Mouse (Mus musculus): ENCODE results near the gene Hsd17b3.

Hsd17b3 gene

GRCm38 (mm10) chr13:64089130-64089529 lies at the start of gene Hsd17b3:
Hsd17b3 (minus strand) TSS chr13:64089230.
- in situ Hi-C loops (cut with MboI; ENCODE audit: low pct_unique_long_range_greater_than_20kb in 1 of 2, low sequenced_read_pairs in 2 of 2, unreplicated experiment in 1 of 2) = no loop called here

GRCm38 (mm10) chr13:64129616-64130375 lies 40.8 kb upstream of the Hsd17b3 start:
- in situ Hi-C loops (cut with MboI; ENCODE audit: low pct_unique_long_range_greater_than_20kb in 1 of 2, low sequenced_read_pairs in 2 of 2, unreplicated experiment in 1 of 2) = no loop called here

- in situ Hi-C loops (cut with MboI; ENCODE audit: low pct_unique_long_range_greater_than_20kb in 1 of 2, low sequenced_read_pairs in 2 of 2, unreplicated experiment in 1 of 2) = no loop called here
Measured at GRCm38 (mm10) chr13:64128858-64129615, 40.0 kb upstream of the Hsd17b3 start, which contains the start of gene Slc35d2. Slc35d2 (minus strand) TSS chr13:64129368.

GRCm38 (mm10) chr13:64126316-64126715 lies 37.3 kb upstream of the Hsd17b3 start:
- in situ Hi-C loops (cut with MboI; ENCODE audit: low pct_unique_long_range_greater_than_20kb in 1 of 2, low sequenced_read_pairs in 2 of 2, unreplicated experiment in 1 of 2) = no loop called here

GRCm38 (mm10) chr13:64124886-64125285 lies 35.9 kb upstream of the Hsd17b3 start:
- in situ Hi-C loops (cut with MboI; ENCODE audit: low pct_unique_long_range_greater_than_20kb in 1 of 2, low sequenced_read_pairs in 2 of 2, unreplicated experiment in 1 of 2) = no loop called here

GRCm38 (mm10) chr13:64123491-64124188 lies 34.6 kb upstream of the Hsd17b3 start:
- in situ Hi-C loops (cut with MboI; ENCODE audit: low pct_unique_long_range_greater_than_20kb in 1 of 2, low sequenced_read_pairs in 2 of 2, unreplicated experiment in 1 of 2) = no loop called here

- in situ Hi-C loops (cut with MboI; ENCODE audit: low pct_unique_long_range_greater_than_20kb in 1 of 2, low sequenced_read_pairs in 2 of 2, unreplicated experiment in 1 of 2) = no loop called here
Measured at GRCm38 (mm10) chr13:64120760-64121159, 31.7 kb upstream of the Hsd17b3 start.

- in situ Hi-C loops (cut with MboI; ENCODE audit: low pct_unique_long_range_greater_than_20kb in 1 of 2, low sequenced_read_pairs in 2 of 2, unreplicated experiment in 1 of 2) = no loop called here
Measured at GRCm38 (mm10) chr13:64117442-64117841, 28.4 kb upstream of the Hsd17b3 start.

- in situ Hi-C loops (cut with MboI; ENCODE audit: low pct_unique_long_range_greater_than_20kb in 1 of 2, low sequenced_read_pairs in 2 of 2, unreplicated experiment in 1 of 2) = no loop called here
Measured at GRCm38 (mm10) chr13:64110421-64110820, 21.4 kb upstream of the Hsd17b3 start.

GRCm38 (mm10) chr13:64108381-64108850 lies 19.4 kb upstream of the Hsd17b3 start:
- in situ Hi-C loops (cut with MboI; ENCODE audit: low pct_unique_long_range_greater_than_20kb in 1 of 2, low sequenced_read_pairs in 2 of 2, unreplicated experiment in 1 of 2) = no loop called here

- in situ Hi-C loops (cut with MboI; ENCODE audit: low pct_unique_long_range_greater_than_20kb in 1 of 2, low sequenced_read_pairs in 2 of 2, unreplicated experiment in 1 of 2) = no loop called here
Measured at GRCm38 (mm10) chr13:64107535-64107934, 18.5 kb upstream of the Hsd17b3 start.

- in situ Hi-C loops (cut with MboI; ENCODE audit: low pct_unique_long_range_greater_than_20kb in 1 of 2, low sequenced_read_pairs in 2 of 2, unreplicated experiment in 1 of 2) = no loop called here
Measured at GRCm38 (mm10) chr13:64107105-64107504, 18.1 kb upstream of the Hsd17b3 start.

- in situ Hi-C loops (cut with MboI; ENCODE audit: low pct_unique_long_range_greater_than_20kb in 1 of 2, low sequenced_read_pairs in 2 of 2, unreplicated experiment in 1 of 2) = no loop called here
Measured at GRCm38 (mm10) chr13:64105690-64106089, 16.7 kb upstream of the Hsd17b3 start.

GRCm38 (mm10) chr13:64100186-64100585 lies 11.2 kb upstream of the Hsd17b3 start:
- in situ Hi-C loops (cut with MboI; ENCODE audit: low pct_unique_long_range_greater_than_20kb in 1 of 2, low sequenced_read_pairs in 2 of 2, unreplicated experiment in 1 of 2) = no loop called here

GRCm38 (mm10) chr13:64098992-64099391 lies 10.0 kb upstream of the Hsd17b3 start:
- in situ Hi-C loops (cut with MboI; ENCODE audit: low pct_unique_long_range_greater_than_20kb in 1 of 2, low sequenced_read_pairs in 2 of 2, unreplicated experiment in 1 of 2) = no loop called here

- in situ Hi-C loops (cut with MboI; ENCODE audit: low pct_unique_long_range_greater_than_20kb in 1 of 2, low sequenced_read_pairs in 2 of 2, unreplicated experiment in 1 of 2) = no loop called here
Measured at GRCm38 (mm10) chr13:64093341-64093740, 4.3 kb upstream of the Hsd17b3 start.

GRCm38 (mm10) chr13:64092752-64093151 lies 3.7 kb upstream of the Hsd17b3 start:
- in situ Hi-C loops (cut with MboI; ENCODE audit: low pct_unique_long_range_greater_than_20kb in 1 of 2, low sequenced_read_pairs in 2 of 2, unreplicated experiment in 1 of 2) = no loop called here

- in situ Hi-C loops (cut with MboI; ENCODE audit: low pct_unique_long_range_greater_than_20kb in 1 of 2, low sequenced_read_pairs in 2 of 2, unreplicated experiment in 1 of 2) = no loop called here
Measured at GRCm38 (mm10) chr13:64092141-64092540, 3.1 kb upstream of the Hsd17b3 start.

GRCm38 (mm10) chr13:64091006-64091405 lies 2.0 kb upstream of the Hsd17b3 start:
- in situ Hi-C loops (cut with MboI; ENCODE audit: low pct_unique_long_range_greater_than_20kb in 1 of 2, low sequenced_read_pairs in 2 of 2, unreplicated experiment in 1 of 2) = no loop called here

Measured in mouse embryonic stem cell (cell line).